Mouse (Mus musculus): ENCODE data around the gene Ep400. TPM values are rescaled to one million over a fixed set of nuclear protein-coding genes. Genes with fewer than 3 reads are reported as not detected.
A peak's percentile ranks its signal among the peaks of the same experiment; 100 is the strongest.

The Ep400 gene
- polyA plus RNA-seq, 1 experiment from 2014 or later: 48.4 TPM

DNA sequence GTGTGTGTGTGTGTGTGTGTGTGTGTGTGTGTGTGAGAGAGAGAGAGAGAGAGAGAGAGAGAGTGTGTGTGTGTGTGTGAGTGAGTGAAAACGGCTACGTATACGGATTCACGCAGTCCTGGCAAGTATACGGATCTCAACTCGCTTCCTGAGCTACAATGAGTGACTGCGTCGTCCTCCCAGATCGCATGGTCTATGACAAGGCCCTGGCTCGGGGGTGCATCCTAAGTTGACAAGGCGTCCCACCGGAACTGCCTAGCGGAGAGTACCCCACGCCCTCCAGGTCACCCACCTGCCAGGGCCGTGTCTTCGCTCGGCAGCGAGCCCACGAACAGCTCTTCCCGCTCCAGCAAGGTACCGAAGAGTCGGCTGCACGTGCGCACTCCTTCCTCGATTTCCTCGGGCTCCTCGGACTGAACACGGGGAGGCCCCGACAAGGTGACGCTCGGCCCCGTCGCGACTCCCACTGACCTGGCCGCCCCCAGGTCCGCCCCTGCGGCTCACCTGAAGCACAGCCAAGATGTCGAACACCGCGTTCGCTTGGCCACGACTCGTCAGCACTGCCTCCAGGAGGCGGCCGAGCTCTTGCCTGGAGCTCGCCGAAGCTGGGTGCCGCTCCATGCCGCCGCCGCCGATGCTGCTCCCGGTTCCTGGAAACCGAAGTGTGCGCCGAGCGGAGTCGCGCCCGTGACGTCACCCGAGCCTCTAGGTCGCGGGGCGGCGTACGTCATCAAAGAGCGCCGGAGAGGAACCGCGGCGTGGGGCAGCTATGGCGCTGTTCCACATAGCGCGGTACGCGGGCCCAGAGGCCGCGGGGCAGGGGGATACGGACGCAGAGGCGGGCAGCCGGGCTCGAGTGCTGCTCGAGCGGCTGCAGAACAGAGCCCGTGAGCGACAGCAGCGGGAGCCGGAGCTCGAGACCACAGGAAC lies 117.5 kb downstream of the Ep400 start, which contains the start of the genes Noc4l and Ddx51:
Gene Noc4l, minus strand, starts transcription at position 699 of the 930 bp plus-strand sequence.
Gene Ddx51, plus strand, starts transcription at position 733 of the 930 bp plus-strand sequence.
- Histone ChIP-seq H3K36me3 (peaks cover 72% of the 10 kb centered on the region), H3K27me3 (no peaks in the 10 kb centered on the region), H3K9ac (peak within 1 kb of the TSS; percentile 84), H3K27ac (replicated peaks) (0 out of 2 replicates have a peak within 1 kb of the TSS, but pooled peaks have one; percentile 30), H3K9me3 (no peaks in the 10 kb centered on the region), H3K4me3 (peak within 1 kb of the TSS; percentile 96), H3K4me1 (replicated peaks) (peaks cover 23% of the 10 kb centered on the region), H3K4me2 (peak within 1 kb of the TSS; percentile 90)
- under 1% methylated on average over 87 of the region's 91 CpGs for WGBS
- ATAC-seq (ENCODE audit: low read depth): peak; percentile 80

DNA sequence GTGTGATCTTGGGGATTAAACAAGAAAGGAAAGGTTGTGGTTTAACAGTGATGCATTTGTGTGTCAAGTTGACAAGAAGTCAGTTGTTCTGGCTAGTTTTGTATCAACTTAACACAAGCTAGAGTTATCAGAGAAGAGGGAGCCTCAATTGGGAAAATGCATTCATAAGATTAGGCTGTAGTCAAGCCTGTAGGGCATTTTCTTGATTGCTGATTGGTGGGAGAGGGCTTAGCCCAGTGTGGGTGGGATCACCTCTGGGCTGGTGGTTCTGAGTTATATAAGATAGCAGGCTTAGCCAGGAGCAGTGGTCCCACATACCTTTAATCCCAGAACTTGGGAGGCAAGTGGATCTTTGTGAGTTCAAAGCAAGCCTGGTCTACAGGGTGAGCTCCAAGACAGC lies 124.1 kb downstream of the Ep400 start:
- H3K4me3 ChIP-seq: no peak overlapping the region
- H3K9ac ChIP-seq: no peak overlapping the region
- no peak overlapping the region for H3K27ac ChIP-seq (replicated peaks)
- no peaks in the 10 kb centered on the region for H3K27me3 ChIP-seq
- H3K9me3 ChIP-seq: no peaks in the 10 kb centered on the region
- H3K36me3 ChIP-seq: peaks cover 58% of the 10 kb centered on the region
- no peak for ATAC-seq (ENCODE audit: low read depth)
- H3K4me2 ChIP-seq: no peak overlapping the region
- no peaks in the 10 kb centered on the region for H3K4me1 ChIP-seq (replicated peaks)

GRCm38 (mm10) chr5:110639459-110639858 lies 131.1 kb downstream of the Ep400 start:
- Histone ChIP-seq H3K4me2 (peak overlapping the region; percentile 35; the same call in 1 of the 2 replicates), H3K9ac (peak overlapping the region; percentile 23; the same call in 1 of the 2 replicates), H3K4me1 (replicated peaks) (0 out of 2 replicates have a peak, but pooled peaks cover 3% of the 10 kb centered on the region), H3K4me3 (no peak overlapping the region), H3K27me3 (peaks cover 8% of the 10 kb centered on the region), H3K36me3 (no peaks in the 10 kb centered on the region), H3K9me3 (no peaks in the 10 kb centered on the region), H3K27ac (replicated peaks) (no peak overlapping the region)
- no peak for ATAC-seq (ENCODE audit: low read depth)
- WGBS: 26% methylated on average over 12 of the region's 12 CpGs

DNA sequence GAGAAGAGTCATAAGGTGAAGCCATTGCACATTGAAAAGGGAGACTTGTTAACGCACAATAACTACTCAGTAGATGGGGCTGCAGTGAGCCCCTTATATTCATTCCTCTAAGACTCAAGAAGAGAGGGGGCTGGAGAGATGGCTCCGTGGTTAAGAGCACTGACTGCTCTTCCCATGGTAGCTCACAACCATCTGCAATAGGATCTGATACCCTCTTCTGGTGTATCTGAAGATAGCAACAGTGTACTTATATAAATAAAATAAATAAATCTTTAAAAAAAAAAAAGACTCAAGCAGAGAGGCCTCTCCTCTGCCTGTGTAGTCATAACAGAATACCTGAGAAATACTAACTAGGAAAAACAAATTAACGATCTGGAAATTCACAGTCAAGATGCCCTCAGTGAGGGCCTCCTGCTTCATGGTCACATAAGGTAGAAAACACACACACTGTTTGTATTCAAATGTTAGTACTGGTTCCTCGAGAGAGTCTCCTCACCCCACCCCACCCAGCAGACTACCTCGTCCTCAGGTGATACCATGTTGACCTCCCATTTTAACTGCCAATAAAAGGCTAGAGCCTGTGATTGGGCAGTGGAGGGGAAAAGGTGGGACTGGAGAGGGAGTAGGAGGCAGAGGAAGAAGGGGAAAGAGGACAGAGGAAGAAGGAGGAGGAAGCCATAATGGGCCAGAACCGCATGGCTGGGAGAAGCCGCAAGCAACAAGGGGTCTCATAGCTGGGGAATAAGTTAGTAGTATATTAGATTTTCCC lies 132.0 kb downstream of the Ep400 start:
- WGBS: 80% methylated on average over 7 of the region's 7 CpGs
- no peaks in the 10 kb centered on the region for H3K36me3 ChIP-seq
- H3K27ac ChIP-seq (replicated peaks): no peak overlapping the region
- peaks cover 8% of the 10 kb centered on the region for H3K27me3 ChIP-seq
- no peak overlapping the region for H3K9ac ChIP-seq
- H3K4me1 ChIP-seq (replicated peaks): 0 out of 2 replicates have a peak, but pooled peaks cover 3% of the 10 kb centered on the region
- ATAC-seq (ENCODE audit: low read depth): no peak
- no peaks in the 10 kb centered on the region for H3K9me3 ChIP-seq
- H3K4me3 ChIP-seq: no peak overlapping the region
- H3K4me2 ChIP-seq: no peak overlapping the region

GRCm38 (mm10) chr5:110635951-110636707 lies 134.4 kb downstream of the Ep400 start:
- H3K27me3 ChIP-seq: peaks cover 8% of the 10 kb centered on the region
- ATAC-seq (ENCODE audit: low read depth): 0 out of 2 replicates have a peak, but pooled peaks have one; percentile 23
- no peak overlapping the region for H3K9ac ChIP-seq
- no peaks in the 10 kb centered on the region for H3K36me3 ChIP-seq
- no peak overlapping the region for H3K4me3 ChIP-seq
- no peak overlapping the region for H3K27ac ChIP-seq (replicated peaks)
- H3K4me2 ChIP-seq: no peak overlapping the region
- H3K9me3 ChIP-seq: no peaks in the 10 kb centered on the region
- 47% methylated on average over 6 of the region's 6 CpGs for WGBS
- H3K4me1 ChIP-seq (replicated peaks): 0 out of 2 replicates have a peak, but pooled peaks cover 3% of the 10 kb centered on the region

DNA sequence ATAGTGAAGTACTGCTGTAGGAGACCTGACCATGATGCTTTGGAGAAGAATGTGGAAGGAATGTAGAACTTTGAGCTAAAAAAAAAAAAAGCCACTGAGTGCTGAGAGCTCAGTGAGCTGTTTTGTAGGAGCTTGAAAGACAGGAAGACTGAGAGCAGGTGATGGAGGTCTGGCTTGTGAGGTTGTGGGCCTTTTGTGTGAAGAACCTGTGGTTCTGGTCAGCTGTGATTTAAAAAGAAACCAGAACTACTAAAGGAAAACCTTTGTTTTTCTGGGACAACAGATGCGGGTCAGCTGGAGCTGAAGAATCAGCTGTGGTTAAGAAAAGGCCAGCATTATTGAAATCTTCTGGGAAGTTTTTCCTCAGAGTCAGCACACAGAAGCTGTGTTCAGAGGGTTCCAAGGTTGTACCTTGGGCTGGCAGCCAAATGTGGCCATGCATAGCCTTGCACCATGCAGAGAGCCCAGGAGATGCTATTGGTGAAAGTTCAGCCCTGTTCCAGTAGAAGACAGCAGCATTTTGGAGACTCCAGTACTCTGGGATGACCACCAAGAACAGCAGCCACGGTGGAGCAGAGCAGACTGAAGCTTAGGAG lies 140.9 kb downstream of the Ep400 start:
- 84% methylated on average over 2 of the region's 2 CpGs for WGBS
- no peaks in the 10 kb centered on the region for H3K27me3 ChIP-seq
- no peak overlapping the region for H3K9ac ChIP-seq
- H3K4me2 ChIP-seq: no peak overlapping the region
- H3K27ac ChIP-seq (replicated peaks): no peak overlapping the region
- no peak overlapping the region for H3K4me3 ChIP-seq
- H3K9me3 ChIP-seq: no peaks in the 10 kb centered on the region
- no peak for ATAC-seq (ENCODE audit: low read depth)
- peaks cover 7% of the 10 kb centered on the region for H3K4me1 ChIP-seq (replicated peaks)
- no peaks in the 10 kb centered on the region for H3K36me3 ChIP-seq

DNA sequence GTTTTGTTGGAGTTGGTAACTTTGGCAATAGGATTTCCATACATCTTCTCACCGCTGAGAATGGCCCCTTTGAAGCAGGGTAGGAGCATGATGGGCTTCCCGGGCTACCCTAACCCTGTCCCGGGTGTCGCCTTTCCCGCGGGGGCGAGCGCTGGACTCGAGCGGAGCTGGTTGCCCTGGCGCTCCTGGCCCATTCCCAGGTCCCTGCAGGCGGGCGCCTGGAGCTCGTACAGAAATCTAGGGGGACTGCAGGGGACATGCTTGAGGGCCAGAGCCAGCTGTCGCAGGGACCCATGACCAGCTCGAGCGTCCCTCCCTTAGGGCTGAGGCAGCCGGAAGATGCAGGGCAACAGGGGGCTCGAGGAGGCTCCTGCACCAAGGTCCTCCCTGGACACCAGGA lies 142.4 kb downstream of the Ep400 start:
- Histone ChIP-seq H3K4me2 (peak overlapping the region; percentile 33), H3K4me1 (replicated peaks) (peaks cover 7% of the 10 kb centered on the region), H3K27me3 (no peaks in the 10 kb centered on the region), H3K4me3 (no peak overlapping the region), H3K27ac (replicated peaks) (no peak overlapping the region), H3K36me3 (no peaks in the 10 kb centered on the region), H3K9ac (0 out of 2 replicates have a peak overlapping the region, but pooled peaks have one; percentile 12), H3K9me3 (no peaks in the 10 kb centered on the region)
- ATAC-seq (ENCODE audit: low read depth): no peak
- 24% methylated on average over 19 of the region's 19 CpGs for WGBS

- Histone ChIP-seq H3K4me3 (no peak overlapping the region), H3K27me3 (no peaks in the 10 kb centered on the region), H3K27ac (replicated peaks) (no peak overlapping the region), H3K9ac (no peak overlapping the region), H3K4me2 (no peak overlapping the region), H3K4me1 (replicated peaks) (peaks cover 7% of the 10 kb centered on the region), H3K9me3 (no peaks in the 10 kb centered on the region), H3K36me3 (no peaks in the 10 kb centered on the region)
- no peak for ATAC-seq (ENCODE audit: low read depth)
- 77% methylated on average over 10 of the region's 10 CpGs for WGBS
Observed at GRCm38 (mm10) chr5:110627351-110627750, 143.2 kb downstream of the Ep400 start.

DNA sequence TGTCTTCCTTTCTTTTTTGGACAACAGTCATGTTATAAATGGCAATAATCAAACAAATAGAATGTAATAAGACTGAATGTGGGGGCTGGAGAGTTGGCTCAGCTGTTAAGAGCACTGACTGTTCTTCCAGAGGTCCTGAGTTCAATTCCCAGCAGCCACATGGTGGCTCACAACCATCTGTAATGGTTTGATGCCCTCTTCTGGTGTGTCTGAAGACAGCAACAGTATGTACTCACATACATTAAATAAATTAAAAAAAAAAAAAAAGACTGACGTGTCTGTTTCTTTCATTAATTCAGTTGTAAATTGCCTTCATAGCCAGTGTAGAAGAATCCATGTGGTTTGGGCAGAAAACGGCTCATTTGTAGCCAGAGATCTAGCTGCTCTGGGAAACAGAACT lies 146.2 kb downstream of the Ep400 start:
- WGBS: 77% methylated on average over 2 of the region's 2 CpGs
- no peaks in the 10 kb centered on the region for H3K9me3 ChIP-seq
- no peak overlapping the region for H3K4me2 ChIP-seq
- no peak for ATAC-seq (ENCODE audit: low read depth)
- peaks cover 2% of the 10 kb centered on the region; the same call in 1 of the 2 replicates for H3K36me3 ChIP-seq
- no peaks in the 10 kb centered on the region for H3K27me3 ChIP-seq
- H3K27ac ChIP-seq (replicated peaks): no peak overlapping the region
- H3K4me3 ChIP-seq: no peak overlapping the region
- peaks cover 7% of the 10 kb centered on the region for H3K4me1 ChIP-seq (replicated peaks)
- H3K9ac ChIP-seq: no peak overlapping the region

DNA sequence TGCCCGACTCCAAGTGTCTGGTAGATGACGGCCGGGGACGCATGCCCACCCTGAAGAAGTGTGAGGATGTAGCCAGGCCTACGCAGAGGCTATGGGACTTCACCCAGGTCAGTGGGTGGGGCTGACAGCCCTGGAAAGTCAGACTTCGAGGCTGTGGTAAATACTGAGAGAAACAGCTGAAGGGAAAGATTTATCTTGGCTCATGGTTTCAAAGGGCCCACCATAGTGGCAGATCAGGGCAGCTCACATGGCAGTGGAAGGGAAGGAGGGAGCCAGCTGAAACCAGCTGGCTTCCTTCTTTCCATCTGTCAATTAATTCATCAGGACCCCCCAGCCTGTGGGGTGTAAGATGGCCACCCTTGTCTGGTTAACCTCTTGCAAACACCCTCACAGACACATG lies 151.3 kb downstream of the Ep400 start:
- H3K27ac ChIP-seq (replicated peaks): no peak overlapping the region
- H3K9me3 ChIP-seq: no peaks in the 10 kb centered on the region
- no peaks in the 10 kb centered on the region for H3K27me3 ChIP-seq
- 85% methylated on average over 6 of the region's 6 CpGs for whole genome bisulfite sequencing
- no peak overlapping the region for H3K4me3 ChIP-seq
- H3K36me3 ChIP-seq: peaks cover 19% of the 10 kb centered on the region; the same call in 1 of the 2 replicates
- no peak overlapping the region for H3K9ac ChIP-seq
- no peaks in the 10 kb centered on the region for H3K4me1 ChIP-seq (replicated peaks)
- ATAC-seq (ENCODE audit: low read depth): no peak
- H3K4me2 ChIP-seq: no peak overlapping the region

All from neural tube, embryonic 13.5 days (tissue).